Mouse (Mus musculus): ENCODE measurements around the gene Arglu1.

The Arglu1 gene

DNA sequence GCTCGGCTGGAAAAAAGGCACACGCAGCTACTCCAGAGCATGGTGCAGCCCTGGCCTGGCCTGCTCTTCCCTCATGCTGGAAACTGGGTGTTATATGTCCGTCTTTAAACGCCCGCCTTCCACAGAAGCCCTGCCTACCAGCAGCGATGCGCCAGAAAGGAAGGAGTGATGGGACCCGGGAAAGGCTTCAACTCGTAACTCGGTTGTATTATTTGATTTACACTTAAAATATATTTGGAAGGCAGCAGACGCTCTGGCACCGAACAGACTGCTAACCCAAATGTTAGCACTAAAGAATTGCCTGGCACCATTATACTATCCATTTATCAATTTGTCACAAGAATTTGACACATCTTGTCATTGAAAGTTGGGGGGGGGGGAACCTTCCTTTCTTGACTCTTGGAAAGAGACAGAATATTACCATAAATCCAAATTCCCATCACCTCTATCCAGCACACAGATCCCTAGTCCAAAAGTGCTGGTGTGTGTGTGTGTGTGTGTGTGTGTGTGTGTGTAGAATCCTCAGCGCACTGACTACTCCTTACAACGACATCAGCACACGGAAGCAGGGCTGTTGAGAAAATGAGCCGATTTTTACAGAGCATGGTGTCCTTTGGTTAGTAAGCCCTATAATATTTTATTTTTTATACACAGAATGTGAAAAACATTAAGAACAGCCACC is 68.9 kb downstream of the Arglu1 start:
- DNase-seq (ENCODE audit: low read depth, low spot score) = no peak

DNA sequence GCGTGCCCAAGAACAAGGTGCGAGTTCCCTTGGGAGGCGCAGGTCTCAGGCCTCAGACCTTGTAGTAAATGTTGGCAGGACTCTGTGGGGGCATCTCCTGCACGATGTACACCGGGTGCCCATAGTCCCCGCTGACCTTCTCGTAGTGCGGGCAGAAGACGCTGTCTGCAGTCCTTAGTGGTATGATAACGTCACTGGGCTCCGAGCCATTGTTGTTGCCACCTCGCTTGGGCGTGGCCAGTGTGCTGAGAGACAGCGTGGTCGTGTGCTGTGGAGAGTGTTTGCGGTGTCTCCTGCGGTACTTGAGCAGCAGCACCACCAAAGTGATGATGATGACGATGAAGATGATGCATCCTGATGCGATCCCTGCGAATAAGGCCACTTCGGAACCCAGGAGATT is 69.8 kb downstream of the Arglu1 start:
- no peak for DNase-seq (ENCODE audit: low read depth, low spot score)

DNA sequence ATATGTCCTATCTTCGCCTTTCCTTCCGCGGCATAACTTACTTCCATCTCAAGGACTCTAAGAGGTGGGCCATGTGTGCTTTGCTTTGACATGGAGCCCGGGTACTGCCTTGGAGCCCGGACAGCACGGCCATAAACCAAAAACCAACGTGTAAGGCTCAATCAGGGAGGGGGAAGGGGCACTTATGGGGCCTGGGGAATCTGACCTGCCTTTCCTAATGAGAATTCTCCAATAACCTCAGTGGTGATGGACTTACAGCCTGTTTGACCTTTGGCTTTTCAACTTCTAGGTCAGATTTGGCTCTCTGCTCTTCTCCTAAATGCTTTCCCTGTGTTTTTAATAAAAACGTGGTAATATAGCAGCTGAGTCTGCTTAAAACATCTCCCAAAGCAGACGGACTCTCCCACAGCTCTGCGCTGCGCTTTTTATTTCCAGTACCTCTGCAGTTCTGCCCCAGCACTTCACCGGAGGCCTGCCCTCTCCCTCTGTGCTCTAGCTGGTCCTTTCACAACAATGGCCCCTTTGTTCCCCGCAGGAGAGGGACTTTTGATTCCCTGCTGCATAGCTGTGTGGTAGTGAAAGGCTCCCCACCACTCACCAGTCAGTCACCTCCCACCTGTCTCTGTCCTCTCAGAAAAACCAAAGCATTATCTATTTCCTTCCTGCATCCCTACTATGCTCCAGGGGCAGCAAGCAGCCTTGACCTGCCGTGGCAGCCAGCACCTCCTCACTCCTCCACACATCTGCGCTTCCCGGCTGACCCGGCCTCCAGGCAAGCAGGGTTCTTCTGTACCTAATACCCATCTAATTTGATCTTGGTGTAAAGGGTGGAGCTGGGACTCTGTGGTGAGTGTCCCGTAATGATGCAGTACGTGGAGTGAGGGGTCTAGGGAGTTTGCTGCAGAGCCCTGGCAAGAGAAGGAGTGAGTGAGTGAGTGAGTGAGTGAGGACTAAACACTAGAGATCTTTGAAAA is 70.8 kb downstream of the Arglu1 start:
- no peak for DNase-seq (ENCODE audit: low read depth, low spot score)
